Mouse (Mus musculus) layer of hippocampus, postnatal 14 days (tissue): ENCODE measurements around the gene Fam151b. TPM values are rescaled to one million over a fixed set of nuclear protein-coding genes. Genes with fewer than 3 reads are reported as not detected.

ENCODE experiments used
- DNase-seq, 2 experiments: peaks; one replicate each; pipeline ENCODE4 v3.0.0; 2021 to 2022; ENCODE audit warnings: low spot score in 2 of 2, mixed read lengths in 1 of 2
- total RNA-seq, 2 experiments: library from RNA; stranded (reverse); gene quantifications; 2 replicates each; pipeline ENCODE4 v1.2.3; 2021

Gene Fam151b
- total RNA-seq, 2 experiments from 2014 or later, result 8.9 to 11.0 TPM

GRCm38 (mm10) chr13:92423711-92424110, 60.1 kb downstream of the Fam151b start:
- no peak for DNase-seq

- DNase-seq, result no peak
These were observed 64.2 kb downstream of the Fam151b start for GRCm38 (mm10) chr13:92419630-92420029.

- DNase-seq, result no peak
These were observed 73.3 kb downstream of the Fam151b start for GRCm38 (mm10) chr13:92410486-92410885.

GRCm38 (mm10) chr13:92403496-92403895, 80.3 kb downstream of the Fam151b start:
- no peak for DNase-seq

- DNase-seq, result no peak
These were observed 81.8 kb downstream of the Fam151b start for GRCm38 (mm10) chr13:92402063-92402462.

Other genes starting within 250 kb of the Fam151b start
- gene Gm20379, start 178.0 kb downstream of the Fam151b start, total RNA-seq, result not detected
- gene Dhfr, start 129.3 kb downstream of the Fam151b start, total RNA-seq, result 1 to 10 TPM; 1.8 to 2.1 TPM
- 10 to 100 TPM; 24.7 to 29.0 TPM for gene Msh3, start 129.0 kb downstream of the Fam151b start, total RNA-seq
- 10 to 100 TPM; 13.4 to 14.2 TPM for gene Ankrd34b, start 58.1 kb downstream of the Fam151b start, total RNA-seq
- 10 to 100 TPM; 19.6 to 20.1 TPM for gene Zfyve16, start 46.9 kb upstream of the Fam151b start, total RNA-seq
- gene Spz1, start 92.2 kb upstream of the Fam151b start, total RNA-seq, result not detected
- 10 to 100 TPM; 70.0 to 72.2 TPM for gene Serinc5, start 127.1 kb upstream of the Fam151b start, total RNA-seq